Mouse (Mus musculus) induced T-regulatory cell, adult 2 months (primary cell): ENCODE data around the gene Rrp36.

Experiments
- DNase-seq: peaks from one replicate; pipeline ENCODE4 v3.0.0-alpha.2; 2012; ENCODE audit warnings: low read depth

Gene Rrp36

GRCm38 (mm10) chr17:46685913-46686312, 11.8 kb upstream of the Rrp36 start:
- DNase-seq: peak; percentile 74

- no peak for DNase-seq
Observed at GRCm38 (mm10) chr17:46682654-46683389, 8.7 kb upstream of the Rrp36 start.

GRCm38 (mm10) chr17:46681466-46682118, 7.4 kb upstream of the Rrp36 start:
- DNase-seq: no peak

GRCm38 (mm10) chr17:46680760-46681373, 6.7 kb upstream of the Rrp36 start, which contains the start of gene Klhdc3:
TSS of gene Klhdc3 (minus strand) at chr17:46680914.
- DNase-seq: peak; percentile 99

- DNase-seq: peak; percentile 72
Observed at GRCm38 (mm10) chr17:46679843-46680759, 5.9 kb upstream of the Rrp36 start.

GRCm38 (mm10) chr17:46678911-46679310, 4.8 kb upstream of the Rrp36 start:
- DNase-seq: no peak

- no peak for DNase-seq
Observed at GRCm38 (mm10) chr17:46678416-46678815, 4.3 kb upstream of the Rrp36 start, which contains the start of gene Mea1. TSS of gene Mea1 (plus strand) at chr17:46678793.

- peak; percentile 22 for DNase-seq
Observed at GRCm38 (mm10) chr17:46674530-46675283, 555 bp upstream of the Rrp36 start.

- DNase-seq: no peak
Observed at GRCm38 (mm10) chr17:46669911-46670310, 4.2 kb downstream of the Rrp36 start.

GRCm38 (mm10) chr17:46667712-46668111, 6.4 kb downstream of the Rrp36 start:
- DNase-seq: no peak

- no peak for DNase-seq
Observed at GRCm38 (mm10) chr17:46662730-46663129, 11.4 kb downstream of the Rrp36 start.

GRCm38 (mm10) chr17:46661981-46662380, 12.2 kb downstream of the Rrp36 start:
- no peak for DNase-seq

- no peak for DNase-seq
Observed at GRCm38 (mm10) chr17:46661351-46661750, 12.8 kb downstream of the Rrp36 start.

- DNase-seq: no peak
Observed at GRCm38 (mm10) chr17:46656054-46656453, 18.1 kb downstream of the Rrp36 start.

GRCm38 (mm10) chr17:46651755-46652547, 22.2 kb downstream of the Rrp36 start:
- no peak for DNase-seq

GRCm38 (mm10) chr17:46651292-46651691, 22.9 kb downstream of the Rrp36 start:
- no peak for DNase-seq

GRCm38 (mm10) chr17:46650232-46651031, 23.7 kb downstream of the Rrp36 start, which contains the start of gene Cul7:
TSS of gene Cul7 (plus strand) at chr17:46650337.
- peak; percentile 90 for DNase-seq

GRCm38 (mm10) chr17:46649811-46650210, 24.3 kb downstream of the Rrp36 start:
- no peak for DNase-seq

GRCm38 (mm10) chr17:46648436-46648835, 25.7 kb downstream of the Rrp36 start:
- no peak for DNase-seq
